Mouse (Mus musculus) thymus, postnatal 14 days (tissue): ENCODE data around the gene Psma5.
"Not testable (repeated sequence)": the region's sequence is repeated elsewhere in the genome, so short reads cannot be mapped to it uniquely, and the experiment has no call there.

ENCODE experiments used
- DNase-seq: peaks from one replicate; pipeline ENCODE4 v3.0.0; 2021

The Psma5 gene

DNA sequence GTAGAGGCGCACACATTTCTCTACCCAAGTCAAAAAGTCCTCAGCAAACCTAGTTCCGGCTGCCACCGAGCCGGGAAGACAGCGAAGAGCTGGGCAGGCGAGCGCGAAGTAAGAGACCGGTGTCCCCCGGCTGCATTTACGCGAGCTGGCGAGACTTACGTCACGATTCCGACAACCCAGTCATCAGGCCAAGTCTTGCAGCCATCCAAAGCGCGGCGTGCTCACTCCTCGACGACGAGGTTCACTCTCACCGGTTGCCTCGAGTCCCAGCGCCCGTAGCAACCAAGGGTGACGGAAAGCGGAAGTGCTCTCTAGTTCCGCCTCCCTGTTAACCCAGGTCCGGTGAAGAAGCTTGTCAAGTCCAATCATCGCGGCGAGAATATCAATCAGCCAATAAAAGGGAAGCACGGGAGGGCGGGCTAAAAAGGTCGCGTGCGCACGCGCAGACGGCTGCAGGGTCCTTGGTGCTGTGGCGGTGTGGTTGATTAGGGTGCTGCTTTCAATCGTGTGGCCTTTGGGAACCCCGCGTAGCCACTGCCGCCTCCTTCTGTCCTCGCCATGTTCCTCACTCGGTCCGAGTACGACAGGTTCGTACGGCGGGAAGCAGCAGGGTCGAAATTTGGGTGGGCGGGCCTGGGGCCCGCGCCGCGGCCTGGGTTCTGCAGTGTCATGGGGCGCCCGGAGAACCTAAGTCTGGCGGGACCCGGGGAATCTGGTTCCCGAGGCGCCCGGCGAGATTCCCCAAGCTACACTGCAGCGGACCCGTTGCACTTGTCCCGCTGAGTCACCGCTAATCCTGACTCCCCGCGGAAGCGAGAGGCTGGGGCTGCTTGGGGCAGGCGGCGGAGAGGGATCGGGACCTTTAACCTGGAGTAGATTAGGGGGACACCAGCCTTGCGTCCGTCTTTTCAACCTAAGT, at the start of gene Psma5:
Psma5 (plus strand) TSS at position 208 of the 919 bp plus-strand sequence.
- peak; percentile 95 for DNase-seq

GRCm38 (mm10) chr3:108209001-108209400, 47.7 kb upstream of the Psma5 start:
- DNase-seq, result no peak

- DNase-seq, result no peak
These were observed 47.2 kb upstream of the Psma5 start for GRCm38 (mm10) chr3:108209536-108209935.

DNA sequence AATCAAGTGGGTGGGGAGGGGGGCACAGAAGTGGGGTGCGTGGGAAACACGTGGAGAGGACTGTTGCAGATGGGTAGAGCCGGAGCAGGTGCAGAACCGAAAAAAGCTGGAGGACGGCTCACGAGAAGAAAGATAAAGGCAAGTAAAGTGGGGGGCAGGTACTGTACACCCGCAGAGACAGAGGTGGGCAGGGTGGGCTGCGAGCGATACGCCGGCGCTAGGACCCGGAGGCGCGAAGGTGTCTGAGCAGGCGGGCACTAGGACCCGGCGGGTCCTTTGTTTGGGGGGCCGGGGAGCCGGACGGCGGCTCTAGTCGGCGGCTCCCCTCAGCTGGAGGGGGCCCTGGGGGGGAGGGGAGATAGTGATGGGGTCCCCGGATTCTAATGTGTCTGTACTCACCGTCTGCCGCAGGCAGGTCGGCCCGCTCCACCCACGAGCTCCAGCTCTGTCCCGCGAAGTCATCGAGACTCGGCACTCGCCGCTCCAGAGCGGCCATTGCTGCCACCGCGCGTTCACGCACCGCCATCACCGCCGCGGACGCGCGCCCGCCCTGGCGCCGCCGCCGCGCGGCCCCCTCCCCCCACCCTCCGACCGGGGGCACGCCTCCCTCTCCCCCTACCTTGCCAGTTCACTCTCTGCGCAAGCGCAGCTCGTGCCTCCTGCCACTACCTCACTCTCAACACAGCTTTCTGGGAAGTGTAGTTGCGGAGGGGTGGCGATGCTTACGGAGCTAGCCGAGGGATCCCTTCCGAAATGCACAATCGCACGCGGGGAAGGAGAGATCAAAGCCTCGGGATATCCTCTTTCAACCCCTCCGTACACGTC, 46.6 kb upstream of the Psma5 start:
- peak; percentile 93 for DNase-seq

GRCm38 (mm10) chr3:108210771-108211139, 46.0 kb upstream of the Psma5 start, which contains the start of gene Atxn7l2:
Atxn7l2 (minus strand) TSS chr3:108210934.
- DNase-seq, result peak; percentile 80

GRCm38 (mm10) chr3:108211845-108212244, 44.9 kb upstream of the Psma5 start:
- DNase-seq, result no peak

DNA sequence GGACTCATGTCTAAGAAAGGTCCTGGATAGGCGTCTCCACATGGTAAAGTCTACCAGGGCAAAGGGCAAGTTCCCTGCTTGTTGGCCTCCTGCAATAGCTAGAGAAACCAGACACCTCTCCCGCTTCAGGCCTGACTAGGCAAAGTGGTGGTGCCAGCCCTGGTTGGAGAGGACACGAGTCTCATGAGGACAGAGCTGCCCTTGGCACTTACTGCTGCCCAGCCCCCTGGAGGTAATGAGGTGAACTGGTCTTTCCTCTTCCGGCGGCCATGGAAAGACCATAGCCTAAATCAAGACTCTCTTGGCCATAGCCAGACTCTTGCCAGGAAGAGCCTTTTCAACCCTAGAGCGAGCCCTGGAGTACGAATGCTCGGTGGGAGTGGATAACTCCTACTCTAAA, 44.3 kb upstream of the Psma5 start:
- no peak for DNase-seq

GRCm38 (mm10) chr3:108214734-108215133, 42.0 kb upstream of the Psma5 start:
- DNase-seq, result no peak

DNA sequence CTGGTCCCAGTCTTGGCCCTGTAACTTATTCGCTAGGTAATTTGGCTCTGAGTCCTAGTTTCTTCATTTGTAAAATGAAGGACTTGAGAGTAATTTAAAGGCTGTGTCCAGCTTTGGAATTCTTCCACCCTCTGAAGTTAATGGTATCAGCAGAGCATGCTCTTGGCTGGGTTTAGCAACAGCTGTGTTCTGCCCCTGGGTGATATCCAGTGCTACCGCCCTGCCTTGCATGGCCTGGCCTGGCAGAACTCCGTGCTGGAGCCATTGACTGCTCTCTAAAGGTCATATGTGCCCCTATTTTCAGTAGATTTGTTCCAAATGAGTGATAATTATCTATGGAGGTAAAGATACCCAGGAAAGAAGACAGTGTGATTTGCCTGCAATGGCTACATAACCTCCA, 36.1 kb upstream of the Psma5 start:
- DNase-seq, result no peak

- DNase-seq, result peak; percentile 8
These were observed 30.8 kb upstream of the Psma5 start for GRCm38 (mm10) chr3:108225711-108226557.

GRCm38 (mm10) chr3:108226558-108227350, 30.0 kb upstream of the Psma5 start, which contains the start of gene Sypl2:
Sypl2 (minus strand) TSS chr3:108226648.
- peak; percentile 28 for DNase-seq

DNA sequence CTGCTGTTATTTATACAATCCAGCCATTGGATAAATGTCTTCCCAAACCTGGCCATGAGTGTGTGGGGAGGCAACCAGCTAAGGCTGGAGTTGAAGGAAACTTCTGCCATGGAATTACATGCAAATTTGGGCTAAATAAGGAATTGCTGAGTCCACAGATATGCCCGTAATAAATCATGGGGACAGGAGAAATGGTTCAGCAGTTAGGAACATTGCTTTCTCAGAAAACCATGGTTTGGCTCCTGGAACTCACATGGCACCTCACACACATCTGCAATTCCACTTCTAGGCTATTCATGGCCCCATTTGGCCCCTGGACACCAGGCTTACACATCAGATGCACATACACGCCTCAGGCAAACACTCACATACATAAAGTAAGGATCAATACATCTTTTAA, 29.2 kb upstream of the Psma5 start:
- DNase-seq, result no peak

- DNase-seq, result no peak
These were observed 25.1 kb upstream of the Psma5 start for GRCm38 (mm10) chr3:108231646-108232045.

- not testable (repeated sequence) for DNase-seq
These were observed 19.1 kb upstream of the Psma5 start for GRCm38 (mm10) chr3:108237474-108238102.

GRCm38 (mm10) chr3:108241243-108241839, 15.4 kb upstream of the Psma5 start:
- no peak for DNase-seq

GRCm38 (mm10) chr3:108246857-108247256, 9.9 kb upstream of the Psma5 start:
- DNase-seq, result no peak

DNA sequence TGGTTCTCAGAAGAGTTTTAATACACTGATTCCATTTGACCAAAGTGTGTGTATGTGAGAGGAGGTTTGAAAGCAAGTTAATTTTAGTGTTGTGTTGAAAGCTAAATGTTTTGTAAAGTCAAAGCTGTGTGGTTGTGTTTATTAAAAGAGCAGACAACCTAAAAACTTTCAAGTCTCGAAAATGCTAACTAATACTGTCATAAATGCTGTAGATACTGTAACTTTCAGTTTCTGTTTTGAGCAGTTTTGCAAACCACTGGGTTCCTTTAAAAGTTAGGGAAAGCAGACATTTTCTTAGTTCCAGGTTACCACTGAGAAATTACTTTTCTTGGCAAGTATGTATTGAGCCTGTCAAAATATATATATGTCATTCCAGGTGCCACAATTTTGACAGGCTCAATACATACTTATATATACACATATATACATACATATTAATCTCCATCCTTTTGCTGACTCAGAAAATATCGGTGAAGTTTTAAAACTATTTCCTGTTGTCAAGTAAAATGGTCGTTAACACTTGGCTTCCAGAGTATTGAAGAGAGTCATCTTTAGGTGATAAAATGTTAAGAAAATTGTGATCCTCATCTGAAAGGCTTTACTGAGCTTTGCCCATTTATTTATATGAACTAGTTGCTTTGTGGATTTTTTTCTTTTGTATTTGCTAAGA, 1.2 kb downstream of the Psma5 start:
- no peak for DNase-seq

GRCm38 (mm10) chr3:108259319-108259718, 2.6 kb downstream of the Psma5 start:
- no peak for DNase-seq

DNA sequence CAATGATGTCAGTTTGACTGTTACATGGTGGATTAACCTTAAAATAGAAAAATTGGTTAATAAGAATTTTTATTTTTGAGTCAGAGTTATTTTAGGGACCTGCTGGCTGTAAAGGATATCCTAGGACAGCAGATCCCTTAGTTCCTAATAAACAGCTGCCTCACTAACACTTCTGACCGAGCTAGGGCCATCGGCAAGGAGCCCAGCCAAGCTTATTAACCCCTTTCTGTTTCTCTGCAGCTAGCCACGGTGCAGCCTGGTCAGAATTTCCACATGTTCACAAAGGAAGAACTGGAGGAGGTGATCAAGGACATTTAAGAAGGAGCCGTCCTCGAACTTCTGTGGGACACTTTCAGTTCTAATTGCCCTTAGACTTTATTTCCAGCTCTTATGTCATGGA, 22.8 kb downstream of the Psma5 start:
- DNase-seq, result not testable (repeated sequence)
